Mouse (Mus musculus): Measurements from ENCODE around the gene Gm773. TPM values are rescaled to one million over a fixed set of nuclear protein-coding genes. Genes with fewer than 3 reads are reported as not detected.
"Not testable (repeated sequence)": the region's sequence is repeated elsewhere in the genome, so short reads cannot be mapped to it uniquely, and the experiment has no call there.

Gm773 gene
- not detected for total RNA-seq (2022)

DNA sequence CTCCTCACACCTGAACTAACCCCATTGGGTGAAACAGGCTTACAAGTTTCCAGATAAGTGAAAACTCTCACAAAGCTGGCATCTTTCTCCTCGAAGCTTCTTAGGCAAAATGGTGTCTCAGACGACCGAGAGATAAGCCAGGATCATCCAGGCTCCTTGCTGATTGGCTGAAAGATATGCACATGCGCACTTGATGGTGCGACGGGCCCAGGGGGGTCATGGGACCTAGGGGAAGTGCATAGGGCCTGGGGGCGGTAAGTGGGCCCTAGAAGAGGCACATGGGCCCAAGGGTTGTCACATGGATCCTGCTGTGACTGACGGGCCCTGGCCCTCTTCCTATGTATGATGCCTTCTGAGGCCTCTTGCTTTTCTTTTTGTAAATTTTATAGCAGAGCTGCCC lies at the start of gene Gm773:
Gm773 (minus strand) TSS at position 111 of the 400 bp plus-strand sequence.
- DNase-seq (ENCODE audit: low spot score in 2 of 2), result no peak

DNA sequence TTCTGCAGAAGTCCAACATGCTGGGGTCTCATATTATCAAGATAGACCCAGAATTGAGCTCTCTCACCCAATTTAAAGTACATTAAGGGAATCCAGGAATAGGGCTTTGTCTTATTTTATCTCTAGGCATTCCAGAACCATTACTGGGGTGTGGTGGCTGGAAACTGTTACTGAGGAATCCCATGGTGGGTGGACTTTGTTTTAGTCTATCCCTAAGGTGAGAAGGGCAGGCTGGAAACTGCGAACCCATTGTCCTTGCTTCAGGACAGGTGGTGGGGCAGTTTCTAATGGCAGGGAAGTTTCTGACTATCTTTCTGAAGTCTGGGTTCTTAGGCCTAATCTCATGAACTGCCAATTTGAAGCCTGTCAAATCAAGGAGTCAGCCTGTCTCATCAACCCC lies 26.2 kb downstream of the Gm773 start:
- DNase-seq (ENCODE audit: low spot score in 2 of 2), result not testable (repeated sequence)

DNA sequence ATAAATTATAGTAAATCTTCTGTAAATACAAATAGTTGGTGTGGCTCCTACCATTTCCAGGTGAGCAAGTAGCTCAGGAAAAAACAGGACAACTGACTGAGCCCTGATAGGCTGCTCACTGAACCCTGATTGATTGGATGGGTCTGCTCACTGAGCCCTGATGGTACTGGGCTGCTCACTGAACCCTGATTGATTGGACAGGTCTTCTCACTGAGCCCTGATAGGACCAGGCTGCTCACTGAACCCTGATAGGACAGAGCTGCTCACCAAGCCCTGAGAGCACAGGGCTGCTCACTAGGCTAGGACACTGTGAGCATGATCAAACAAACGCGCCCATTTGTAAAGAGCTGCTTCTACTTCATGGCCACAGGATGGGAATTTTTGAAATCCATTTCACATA lies 61.3 kb downstream of the Gm773 start:
- no peak for DNase-seq (ENCODE audit: low spot score in 2 of 2)

Other genes with a start within 250 kb of the Gm773 start
- 1 to 10 TPM in 1 of 4 experiments, under 1 TPM in 1, not detected in 2; 0.38 to 1.8 TPM for gene 3830403N18Rik, start 76.3 kb downstream of the Gm773 start, total RNA-seq (2022)
- gene Zfp449, start 133.5 kb upstream of the Gm773 start, total RNA-seq (2022), result 1 to 10 TPM; 3.5 to 5.4 (median 4.8) TPM
- 10 to 100 TPM; 14.7 to 20.9 (median 17.6) TPM for gene Smim10l2a, start 161.7 kb upstream of the Gm773 start, total RNA-seq (2022)
- not detected for gene Gm2174, start 235.1 kb upstream of the Gm773 start, total RNA-seq (2022)
- gene Ints6l, start 242.0 kb upstream of the Gm773 start, total RNA-seq (2022), result 10 to 100 TPM; 30.0 to 49.3 (median 38.8) TPM